Mouse (Mus musculus): ENCODE data around the gene Ypel2. TPM values are rescaled to one million over a fixed set of nuclear protein-coding genes. Genes with fewer than 3 reads are reported as not detected.

Gene Ypel2
- polyA plus RNA-seq, 1 experiment from 2014 or later: 16.8 TPM

DNA sequence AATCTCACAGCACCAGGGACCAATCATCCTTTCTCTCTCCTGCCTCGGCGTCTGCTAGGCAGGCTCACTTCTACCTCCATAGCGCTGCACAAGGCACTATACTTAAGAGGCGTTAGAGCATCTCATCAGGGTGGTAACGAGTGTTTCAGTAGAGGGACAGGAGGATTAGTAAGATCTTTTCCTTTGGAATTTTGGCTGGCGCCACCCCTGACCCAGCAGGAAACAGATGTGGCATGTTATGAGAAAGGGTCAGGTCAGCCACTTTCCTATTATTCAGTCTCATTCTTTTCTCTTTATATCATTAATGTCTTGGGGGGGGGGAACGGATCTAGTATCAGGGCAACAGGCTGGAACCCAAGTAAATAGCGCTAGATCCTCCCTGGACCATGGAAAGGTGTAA is 41.8 kb downstream of the Ypel2 start:
- no peak overlapping the region for H3K4me2 ChIP-seq
- H3K9ac ChIP-seq (ENCODE audit: low read depth, low read length): no peak overlapping the region
- H3K27ac ChIP-seq (ENCODE audit: low read depth, low read length): no peak overlapping the region
- no peaks in the 10 kb centered on the region for H3K9me3 ChIP-seq (replicated peaks; ENCODE audit: control insufficient read depth, low read length)
- peaks cover 42% of the 10 kb centered on the region for H3K4me1 ChIP-seq (ENCODE audit: control insufficient read depth, insufficient read depth, low read length)
- no peak for ATAC-seq (replicated peaks; ENCODE audit: insufficient number of reproducible peaks, low FRiP score, low TSS enrichment)
- 69% methylated on average over 8 of the region's 8 CpGs for WGBS (ENCODE audit: insufficient replicate concordance)
- H3K4me3 ChIP-seq (ENCODE audit: low read depth, low read length): no peak overlapping the region
- no peaks in the 10 kb centered on the region for H3K27me3 ChIP-seq (ENCODE audit: control insufficient read depth, insufficient read depth, low read length)
- H3K36me3 ChIP-seq (ENCODE audit: control insufficient read depth, insufficient read depth, low read length): peaks cover 5% of the 10 kb centered on the region

DNA sequence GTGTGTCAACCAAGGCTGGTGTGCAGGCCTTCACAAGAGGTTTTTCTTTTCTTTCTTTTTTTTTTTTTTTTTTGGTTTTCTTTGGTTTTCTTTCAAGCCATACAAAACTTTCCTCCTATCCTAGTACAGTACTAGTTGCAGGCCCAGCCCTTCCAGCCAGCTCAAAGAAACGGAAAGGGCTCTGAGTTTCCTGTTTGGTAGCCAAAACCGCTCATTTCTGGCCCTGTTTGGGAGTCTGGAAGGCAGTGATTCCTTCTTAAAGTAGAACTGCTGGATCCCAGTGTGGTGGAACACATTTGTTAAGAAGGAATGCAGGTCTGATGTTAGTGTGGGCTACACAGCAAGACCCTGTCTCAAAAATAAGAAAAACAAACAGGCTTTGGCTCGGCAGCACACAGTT is 43.0 kb downstream of the Ypel2 start:
- no peak for ATAC-seq (replicated peaks; ENCODE audit: insufficient number of reproducible peaks, low FRiP score, low TSS enrichment)
- Histone ChIP-seq H3K4me1 (ENCODE audit: control insufficient read depth, insufficient read depth, low read length) (peaks cover 39% of the 10 kb centered on the region), H3K36me3 (ENCODE audit: control insufficient read depth, insufficient read depth, low read length) (peaks cover 5% of the 10 kb centered on the region), H3K9ac (ENCODE audit: low read depth, low read length) (no peak overlapping the region), H3K9me3 (replicated peaks; ENCODE audit: control insufficient read depth, low read length) (no peaks in the 10 kb centered on the region), H3K27me3 (ENCODE audit: control insufficient read depth, insufficient read depth, low read length) (no peaks in the 10 kb centered on the region), H3K4me2 (no peak overlapping the region), H3K27ac (ENCODE audit: low read depth, low read length) (peak overlapping the region; percentile 47), H3K4me3 (ENCODE audit: low read depth, low read length) (no peak overlapping the region)
- WGBS (ENCODE audit: insufficient replicate concordance): 59% methylated on average over 3 of the region's 3 CpGs

DNA sequence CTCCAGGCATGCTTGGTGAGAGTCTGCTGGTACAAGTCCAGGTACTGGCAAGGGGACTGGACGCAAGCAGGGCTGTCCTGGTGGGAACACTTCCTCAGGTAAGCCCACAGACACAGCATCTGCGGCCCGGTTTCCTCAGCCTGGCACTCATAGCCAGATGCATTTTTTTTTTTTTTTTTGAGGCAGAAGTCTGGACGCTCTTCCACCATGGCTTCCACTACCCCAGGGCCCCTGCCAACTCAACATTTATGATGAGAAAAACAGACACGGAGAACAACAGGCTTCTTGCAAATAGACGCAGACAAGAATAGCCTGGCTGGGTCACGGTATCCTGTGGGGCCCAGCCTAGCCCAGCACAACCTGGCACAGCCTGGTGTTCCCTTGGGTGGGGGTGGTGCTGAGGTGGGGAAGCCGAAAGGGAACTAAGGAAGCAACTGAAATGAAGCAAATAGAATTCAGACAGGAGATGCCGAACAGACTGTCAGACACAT is 43.5 kb downstream of the Ypel2 start:
- H3K4me1 ChIP-seq (ENCODE audit: control insufficient read depth, insufficient read depth, low read length): peaks cover 36% of the 10 kb centered on the region
- H3K36me3 ChIP-seq (ENCODE audit: control insufficient read depth, insufficient read depth, low read length): peaks cover 5% of the 10 kb centered on the region
- peak overlapping the region; percentile 47 for H3K27ac ChIP-seq (ENCODE audit: low read depth, low read length)
- H3K9ac ChIP-seq (ENCODE audit: low read depth, low read length): no peak overlapping the region
- no peak for ATAC-seq (replicated peaks; ENCODE audit: insufficient number of reproducible peaks, low FRiP score, low TSS enrichment)
- H3K4me3 ChIP-seq (ENCODE audit: low read depth, low read length): no peak overlapping the region
- 60% methylated on average over 9 of the region's 9 CpGs for WGBS (ENCODE audit: insufficient replicate concordance)
- H3K4me2 ChIP-seq: no peak overlapping the region
- no peaks in the 10 kb centered on the region for H3K9me3 ChIP-seq (replicated peaks; ENCODE audit: control insufficient read depth, low read length)
- H3K27me3 ChIP-seq (ENCODE audit: control insufficient read depth, insufficient read depth, low read length): no peaks in the 10 kb centered on the region

DNA sequence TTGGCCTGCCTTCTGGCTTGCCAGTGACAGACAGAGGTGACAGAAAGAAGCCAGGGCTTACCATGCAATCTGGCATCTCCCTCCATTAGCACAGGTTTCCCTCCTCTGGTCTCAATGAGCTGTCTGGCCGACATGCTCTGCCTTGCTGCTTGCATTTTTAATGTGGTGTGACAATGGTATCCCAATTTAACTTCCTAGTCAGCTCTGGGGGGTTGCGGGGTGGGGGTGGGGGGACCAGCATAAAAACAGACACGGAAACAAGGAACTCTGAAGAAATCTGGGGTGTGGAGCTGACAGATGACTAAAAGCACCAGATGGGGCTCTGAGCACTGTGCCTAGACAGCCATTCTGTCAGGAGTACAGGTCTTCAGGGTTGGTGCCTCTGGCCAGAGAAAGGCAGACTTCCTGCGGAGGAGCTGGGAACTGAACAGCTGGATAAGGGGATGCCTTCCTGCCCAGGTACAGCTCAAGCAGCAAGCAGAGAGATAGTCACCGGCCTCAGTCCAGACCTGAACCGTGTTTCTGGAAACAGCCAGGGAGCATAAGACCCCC is 46.8 kb downstream of the Ypel2 start:
- ATAC-seq (replicated peaks; ENCODE audit: insufficient number of reproducible peaks, low FRiP score, low TSS enrichment): no peak
- Histone ChIP-seq H3K4me1 (ENCODE audit: control insufficient read depth, insufficient read depth, low read length) (peaks cover 34% of the 10 kb centered on the region), H3K27ac (ENCODE audit: low read depth, low read length) (peak overlapping the region; percentile 67), H3K36me3 (ENCODE audit: control insufficient read depth, insufficient read depth, low read length) (peaks cover 17% of the 10 kb centered on the region), H3K9me3 (replicated peaks; ENCODE audit: control insufficient read depth, low read length) (no peaks in the 10 kb centered on the region), H3K4me2 (no peak overlapping the region), H3K4me3 (ENCODE audit: low read depth, low read length) (no peak overlapping the region), H3K9ac (ENCODE audit: low read depth, low read length) (no peak overlapping the region), H3K27me3 (ENCODE audit: control insufficient read depth, insufficient read depth, low read length) (no peaks in the 10 kb centered on the region)
- 53% methylated on average over 6 of the region's 6 CpGs for WGBS (ENCODE audit: insufficient replicate concordance)

DNA sequence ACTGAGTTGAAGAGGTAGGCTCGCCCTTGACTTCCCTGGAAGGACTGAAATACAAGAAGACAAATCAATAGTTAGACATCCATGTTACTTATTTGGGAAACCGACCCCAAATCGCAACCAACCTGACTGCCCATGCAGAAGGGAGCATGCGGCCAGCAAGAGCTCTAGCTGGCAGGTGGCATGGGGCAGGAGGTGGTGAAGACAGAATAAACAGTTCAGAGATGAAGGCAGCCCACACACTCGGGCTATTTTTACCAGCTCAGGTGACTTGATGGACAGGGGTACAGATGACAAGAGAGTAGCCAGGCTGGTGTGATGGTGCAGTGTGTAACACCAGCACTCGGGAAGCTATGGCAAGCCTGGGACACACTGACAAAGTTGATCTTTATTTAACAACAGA is 47.6 kb downstream of the Ypel2 start:
- 67% methylated on average over 6 of the region's 6 CpGs for WGBS (ENCODE audit: insufficient replicate concordance)
- no peaks in the 10 kb centered on the region for H3K9me3 ChIP-seq (replicated peaks; ENCODE audit: control insufficient read depth, low read length)
- H3K9ac ChIP-seq (ENCODE audit: low read depth, low read length): no peak overlapping the region
- H3K4me2 ChIP-seq: no peak overlapping the region
- H3K4me3 ChIP-seq (ENCODE audit: low read depth, low read length): no peak overlapping the region
- no peak for ATAC-seq (replicated peaks; ENCODE audit: insufficient number of reproducible peaks, low FRiP score, low TSS enrichment)
- peaks cover 17% of the 10 kb centered on the region for H3K36me3 ChIP-seq (ENCODE audit: control insufficient read depth, insufficient read depth, low read length)
- H3K27me3 ChIP-seq (ENCODE audit: control insufficient read depth, insufficient read depth, low read length): no peaks in the 10 kb centered on the region
- peak overlapping the region; percentile 67; the same call in 1 of the 2 replicates for H3K27ac ChIP-seq (ENCODE audit: low read depth, low read length)
- H3K4me1 ChIP-seq (ENCODE audit: control insufficient read depth, insufficient read depth, low read length): peaks cover 33% of the 10 kb centered on the region

DNA sequence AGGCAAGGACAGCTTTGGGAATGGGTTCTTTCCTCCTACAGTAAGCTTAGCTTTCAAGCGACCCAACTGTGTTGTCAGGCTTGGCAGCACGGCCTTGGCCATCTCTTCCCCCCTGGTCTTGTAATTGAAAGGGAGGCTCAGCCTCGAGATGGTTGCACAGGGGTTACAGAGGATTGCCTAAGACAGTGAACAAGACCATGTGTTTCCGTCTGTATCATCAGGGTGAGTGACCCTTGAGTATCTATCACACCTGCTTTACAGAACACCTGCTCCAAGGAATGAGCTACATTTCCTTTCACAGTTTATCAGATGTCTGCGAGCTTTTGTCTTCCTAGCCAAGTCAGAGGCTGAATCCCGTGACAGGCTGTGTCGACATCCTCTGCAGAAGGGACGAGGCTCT is 48.4 kb downstream of the Ypel2 start:
- Histone ChIP-seq H3K4me3 (ENCODE audit: low read depth, low read length) (no peak overlapping the region), H3K4me1 (ENCODE audit: control insufficient read depth, insufficient read depth, low read length) (peaks cover 29% of the 10 kb centered on the region), H3K36me3 (ENCODE audit: control insufficient read depth, insufficient read depth, low read length) (peaks cover 17% of the 10 kb centered on the region), H3K27me3 (ENCODE audit: control insufficient read depth, insufficient read depth, low read length) (no peaks in the 10 kb centered on the region), H3K9ac (ENCODE audit: low read depth, low read length) (no peak overlapping the region), H3K9me3 (replicated peaks; ENCODE audit: control insufficient read depth, low read length) (no peaks in the 10 kb centered on the region), H3K4me2 (no peak overlapping the region), H3K27ac (ENCODE audit: low read depth, low read length) (no peak overlapping the region)
- WGBS (ENCODE audit: insufficient replicate concordance): 65% methylated on average over 8 of the region's 8 CpGs
- no peak for ATAC-seq (replicated peaks; ENCODE audit: insufficient number of reproducible peaks, low FRiP score, low TSS enrichment)

DNA sequence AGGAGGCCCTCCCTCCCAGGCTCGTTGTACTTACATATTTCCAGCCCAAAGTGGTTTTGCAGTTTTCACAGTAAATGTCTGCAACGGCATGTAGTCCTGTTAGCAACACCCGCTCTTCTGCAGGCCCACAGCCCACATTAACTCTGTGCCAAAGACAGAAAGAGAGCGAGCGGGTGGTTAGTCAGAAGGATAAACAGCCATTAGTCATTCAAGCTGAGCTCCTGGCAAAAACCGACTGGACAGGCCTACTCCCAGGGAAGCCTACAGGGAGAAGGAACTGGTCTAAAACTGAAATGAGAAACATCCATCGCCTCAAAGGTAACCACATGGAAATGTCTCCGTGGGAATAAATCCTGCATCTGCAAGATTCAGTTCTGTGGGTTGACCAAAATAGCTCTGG is 49.0 kb downstream of the Ypel2 start:
- no peak for ATAC-seq (replicated peaks; ENCODE audit: insufficient number of reproducible peaks, low FRiP score, low TSS enrichment)
- no peak overlapping the region for H3K4me2 ChIP-seq
- no peaks in the 10 kb centered on the region for H3K27me3 ChIP-seq (ENCODE audit: control insufficient read depth, insufficient read depth, low read length)
- H3K9ac ChIP-seq (ENCODE audit: low read depth, low read length): no peak overlapping the region
- H3K9me3 ChIP-seq (replicated peaks; ENCODE audit: control insufficient read depth, low read length): no peaks in the 10 kb centered on the region
- H3K4me3 ChIP-seq (ENCODE audit: low read depth, low read length): no peak overlapping the region
- 77% methylated on average over 8 of the region's 8 CpGs for WGBS (ENCODE audit: insufficient replicate concordance)
- H3K36me3 ChIP-seq (ENCODE audit: control insufficient read depth, insufficient read depth, low read length): peaks cover 22% of the 10 kb centered on the region
- H3K4me1 ChIP-seq (ENCODE audit: control insufficient read depth, insufficient read depth, low read length): peaks cover 32% of the 10 kb centered on the region
- H3K27ac ChIP-seq (ENCODE audit: low read depth, low read length): no peak overlapping the region

DNA sequence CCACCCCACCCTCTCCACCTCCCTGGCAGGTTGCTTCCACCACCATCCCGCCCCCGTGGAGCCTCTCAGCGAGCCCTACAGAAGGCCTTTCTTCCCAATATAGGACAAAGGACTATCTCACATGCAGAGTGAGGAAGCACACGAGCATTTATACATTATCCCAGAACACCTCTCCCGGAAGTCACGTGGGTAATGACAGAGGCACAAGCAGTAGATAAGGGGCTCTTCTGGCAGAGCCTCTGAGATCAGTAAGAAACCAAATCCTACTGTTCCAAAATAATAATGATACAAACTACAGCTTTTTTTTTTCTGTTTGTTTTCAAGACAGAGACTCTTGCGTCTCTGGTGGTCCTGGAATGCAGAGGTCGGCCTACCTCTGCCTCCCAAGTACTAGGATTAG is 51.6 kb downstream of the Ypel2 start:
- Histone ChIP-seq H3K4me2 (no peak overlapping the region), H3K27ac (ENCODE audit: low read depth, low read length) (no peak overlapping the region), H3K4me1 (ENCODE audit: control insufficient read depth, insufficient read depth, low read length) (peaks cover 42% of the 10 kb centered on the region), H3K9ac (ENCODE audit: low read depth, low read length) (no peak overlapping the region), H3K36me3 (ENCODE audit: control insufficient read depth, insufficient read depth, low read length) (peaks cover 17% of the 10 kb centered on the region), H3K4me3 (ENCODE audit: low read depth, low read length) (no peak overlapping the region), H3K9me3 (replicated peaks; ENCODE audit: control insufficient read depth, low read length) (no peaks in the 10 kb centered on the region), H3K27me3 (ENCODE audit: control insufficient read depth, insufficient read depth, low read length) (no peaks in the 10 kb centered on the region)
- 68% methylated on average over 8 of the region's 8 CpGs for WGBS (ENCODE audit: insufficient replicate concordance)
- ATAC-seq (replicated peaks; ENCODE audit: insufficient number of reproducible peaks, low FRiP score, low TSS enrichment): no peak

DNA sequence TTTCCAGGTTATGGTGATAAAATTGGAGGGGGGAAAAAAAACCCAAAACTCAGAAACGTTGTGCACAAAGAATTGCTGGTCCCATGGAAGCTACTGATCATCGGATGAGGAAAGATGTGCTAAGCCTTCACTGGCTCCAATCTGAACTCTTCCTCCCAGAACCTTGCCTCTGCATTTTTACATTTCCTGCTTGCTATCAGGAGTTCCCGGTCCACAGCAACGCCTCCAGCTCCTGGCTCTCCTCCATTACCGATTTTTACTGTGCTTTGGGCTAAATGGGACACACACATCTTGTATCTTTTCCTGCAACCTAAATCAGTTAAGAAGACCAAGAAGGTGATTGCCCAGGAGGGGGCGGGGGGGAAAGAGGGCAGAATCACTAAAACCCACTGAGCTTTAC is 54.0 kb downstream of the Ypel2 start:
- H3K36me3 ChIP-seq (ENCODE audit: control insufficient read depth, insufficient read depth, low read length): peaks cover 17% of the 10 kb centered on the region
- no peaks in the 10 kb centered on the region for H3K9me3 ChIP-seq (replicated peaks; ENCODE audit: control insufficient read depth, low read length)
- no peak overlapping the region for H3K4me2 ChIP-seq
- no peaks in the 10 kb centered on the region for H3K27me3 ChIP-seq (ENCODE audit: control insufficient read depth, insufficient read depth, low read length)
- WGBS (ENCODE audit: insufficient replicate concordance): 58% methylated on average over 6 of the region's 6 CpGs
- peaks cover 31% of the 10 kb centered on the region for H3K4me1 ChIP-seq (ENCODE audit: control insufficient read depth, insufficient read depth, low read length)
- ATAC-seq (replicated peaks; ENCODE audit: insufficient number of reproducible peaks, low FRiP score, low TSS enrichment): no peak
- no peak overlapping the region for H3K9ac ChIP-seq (ENCODE audit: low read depth, low read length)
- no peak overlapping the region for H3K27ac ChIP-seq (ENCODE audit: low read depth, low read length)
- H3K4me3 ChIP-seq (ENCODE audit: low read depth, low read length): no peak overlapping the region
